Mouse (Mus musculus): ENCODE data around the gene 4930523C07Rik.
A peak's percentile ranks its signal among the peaks of the same experiment; 100 is the strongest.

4930523C07Rik gene

DNA sequence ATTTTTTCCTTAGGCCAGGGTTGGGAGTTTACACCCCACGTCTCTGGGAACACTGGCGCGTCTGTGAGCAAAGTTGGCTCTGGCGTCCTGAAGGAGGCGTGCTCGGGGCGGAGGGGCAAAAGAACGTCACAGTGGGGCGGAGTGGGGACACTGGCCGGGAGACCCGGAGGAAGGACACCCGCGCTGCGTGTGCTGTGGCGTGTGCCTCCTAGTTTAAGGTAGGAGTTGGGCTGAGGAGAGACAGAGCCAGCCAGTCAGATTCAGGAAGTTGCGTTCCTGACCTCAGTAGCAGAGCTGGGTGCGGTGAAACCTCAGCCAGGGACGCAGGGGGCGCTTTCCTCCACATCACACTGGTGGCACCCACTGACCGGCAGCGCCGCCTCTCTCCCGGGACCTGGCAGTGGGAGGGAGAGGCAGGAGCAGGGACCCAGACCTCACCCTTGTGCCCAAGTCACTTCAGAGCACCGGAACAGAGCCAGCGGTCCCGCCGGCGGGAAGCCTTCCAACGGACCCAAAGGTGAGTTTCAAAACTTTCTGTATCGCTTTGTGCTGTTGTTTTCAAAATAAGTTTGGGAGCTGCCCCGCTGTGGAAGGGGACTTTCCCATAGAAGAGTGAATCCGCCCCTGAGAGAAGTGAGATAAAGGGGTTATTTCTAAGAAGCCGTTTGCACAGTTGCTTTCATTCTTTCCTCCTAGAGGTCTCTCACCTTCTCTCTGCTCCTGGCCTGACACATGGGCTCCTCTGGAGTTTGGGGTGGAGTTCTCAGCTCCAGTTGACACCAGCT lies at the start of gene 4930523C07Rik:
Gene 4930523C07Rik (plus strand): TSS at position 146 of the 785 bp plus-strand sequence.
- DNase-seq: peak; percentile 87

GRCm38 (mm10) chr1:159997329-159997728 lies 46.9 kb upstream of the 4930523C07Rik start:
- DNase-seq: no peak

- DNase-seq: no peak
These were observed 45.8 kb upstream of the 4930523C07Rik start for GRCm38 (mm10) chr1:159998349-159998748.

DNA sequence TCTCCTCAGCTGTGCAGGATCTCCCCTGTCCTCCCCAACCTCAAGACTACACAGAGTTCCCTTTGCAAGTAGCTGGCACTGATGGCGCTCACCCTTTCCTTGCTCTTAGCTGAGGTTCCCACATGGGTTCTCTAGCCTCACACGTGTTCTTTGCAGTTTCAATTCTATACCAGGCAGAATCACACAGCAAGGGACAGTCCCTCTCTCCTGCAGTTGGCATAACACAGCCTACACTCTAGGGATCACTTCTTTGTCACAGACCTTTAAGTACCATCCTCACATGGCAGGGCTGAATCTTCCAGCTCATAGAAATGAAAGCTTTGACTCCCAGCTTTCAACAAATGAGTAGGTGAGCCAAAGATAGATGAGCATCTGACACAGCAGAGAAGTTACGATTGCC lies 45.0 kb upstream of the 4930523C07Rik start:
- no peak for DNase-seq

DNA sequence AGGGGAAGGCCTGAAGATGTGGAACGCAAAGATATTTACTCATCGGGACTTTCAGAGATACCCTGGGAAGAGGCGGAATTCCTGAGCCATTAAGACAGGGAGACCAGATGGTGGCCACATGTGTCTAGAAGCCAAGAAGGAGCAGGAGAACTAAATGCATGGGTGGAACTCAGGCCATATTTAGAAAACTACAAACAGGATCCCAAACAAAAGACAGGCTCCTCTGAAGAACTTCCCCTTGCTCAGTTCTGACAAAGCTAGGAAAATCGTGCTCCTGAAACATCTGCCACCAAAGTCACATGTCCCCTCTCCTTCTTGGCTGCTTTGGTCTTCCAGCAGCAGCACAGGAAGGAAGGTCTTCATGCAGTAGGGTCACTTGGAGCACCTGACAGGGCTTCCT lies 38.9 kb upstream of the 4930523C07Rik start:
- no peak for DNase-seq

DNA sequence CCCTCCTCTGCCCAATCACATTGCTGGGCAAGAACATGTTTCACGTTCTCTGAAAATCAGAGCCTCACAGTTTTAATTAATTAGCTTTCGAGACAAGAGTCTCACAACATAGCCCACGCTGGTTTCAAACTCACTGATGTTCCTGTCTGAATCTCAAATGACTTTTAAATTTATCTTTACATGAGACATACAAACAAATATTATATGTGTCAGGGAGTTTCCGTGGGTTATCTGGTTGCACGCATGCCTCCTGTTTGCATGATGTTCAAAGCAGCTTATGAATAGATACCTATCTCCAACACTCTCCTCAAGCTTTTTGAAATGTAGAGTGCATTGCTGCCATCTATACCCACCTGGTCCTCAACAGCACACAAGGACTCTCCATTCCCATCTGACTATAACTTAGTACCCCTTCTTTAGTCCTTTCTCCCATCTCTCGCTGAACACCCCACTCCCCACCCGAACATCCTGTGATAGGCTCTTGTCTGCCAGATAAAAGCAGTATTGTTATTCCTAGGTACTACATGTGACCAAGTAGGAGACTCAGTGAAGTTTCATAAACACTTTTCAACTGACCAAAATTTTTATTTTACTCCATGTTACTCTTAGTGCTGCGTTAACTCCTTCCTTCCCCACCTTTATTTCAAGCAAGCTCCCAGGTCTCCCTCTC lies 37.1 kb upstream of the 4930523C07Rik start:
- DNase-seq: no peak

- no peak for DNase-seq
These were observed 31.1 kb upstream of the 4930523C07Rik start for GRCm38 (mm10) chr1:160013042-160013441.

DNA sequence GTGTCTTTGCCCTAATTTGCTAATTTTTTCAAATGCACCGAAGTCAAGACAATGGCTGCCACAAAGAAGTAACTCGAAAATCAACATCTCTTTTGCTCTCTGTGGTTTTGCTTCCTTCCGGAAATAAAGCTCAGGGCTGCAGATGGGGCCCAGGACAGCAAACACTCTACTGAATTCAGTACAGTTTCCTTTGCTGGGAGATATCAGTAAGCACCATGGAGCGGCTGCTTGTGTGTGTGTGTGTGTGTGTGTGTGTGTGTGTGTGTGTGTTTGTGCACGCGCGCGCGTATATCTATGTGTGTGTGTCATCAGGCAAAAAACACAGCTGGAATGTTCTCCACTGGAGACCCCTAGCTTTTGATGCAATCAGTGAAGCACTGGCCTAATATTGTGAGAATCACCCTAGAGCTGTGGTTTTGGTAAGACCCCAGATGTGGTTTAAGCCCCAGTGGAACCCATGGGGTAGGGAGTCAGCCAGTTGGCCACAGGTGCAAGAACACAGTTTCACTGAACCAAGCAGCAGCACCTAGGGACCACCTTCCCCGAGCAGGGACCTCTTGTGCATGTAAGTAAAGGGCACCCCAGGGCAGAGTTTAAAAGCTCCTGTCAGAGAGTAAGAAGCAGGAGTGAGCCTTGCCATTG lies 19.7 kb upstream of the 4930523C07Rik start:
- DNase-seq: peak; percentile 47

DNA sequence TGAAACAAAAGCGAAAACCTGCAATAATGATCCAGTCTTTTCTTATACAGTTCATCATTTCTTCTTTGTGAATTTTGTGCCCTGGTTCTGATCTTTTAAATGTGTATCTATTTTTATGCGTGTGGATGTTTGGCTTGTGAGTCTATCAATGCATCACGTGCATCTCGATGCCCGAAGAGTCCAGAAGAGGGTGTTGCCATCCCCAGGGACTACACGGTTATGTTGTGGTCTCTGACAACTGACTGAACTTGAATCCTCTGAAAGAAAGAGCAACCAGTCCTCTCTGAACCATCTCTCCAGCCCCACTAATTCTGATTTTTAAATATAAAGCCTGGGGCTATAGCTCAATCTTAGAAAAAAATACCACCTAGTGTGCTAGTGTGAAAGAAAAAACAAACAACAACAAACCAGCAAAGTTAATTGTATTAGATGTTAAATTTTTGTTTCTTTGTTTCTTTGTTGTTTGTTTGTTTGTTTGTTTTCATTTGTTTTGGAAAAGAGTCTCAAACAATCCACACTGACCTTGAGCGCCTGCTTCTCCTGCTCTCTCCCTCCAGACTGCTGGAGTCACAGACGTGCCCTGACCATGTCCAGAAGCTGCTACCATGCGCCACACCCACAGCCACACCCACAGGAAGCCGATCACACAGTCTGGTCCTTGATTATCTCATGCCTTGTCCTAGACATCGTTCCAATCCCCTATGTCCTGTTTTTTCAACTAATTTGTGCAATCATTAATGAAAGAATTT lies 18.9 kb upstream of the 4930523C07Rik start:
- DNase-seq: peak; percentile 85

GRCm38 (mm10) chr1:160025895-160026255 lies 18.3 kb upstream of the 4930523C07Rik start:
- no peak for DNase-seq

GRCm38 (mm10) chr1:160027939-160028338 lies 16.2 kb upstream of the 4930523C07Rik start:
- no peak for DNase-seq

- no peak for DNase-seq
These were observed 10.1 kb upstream of the 4930523C07Rik start for GRCm38 (mm10) chr1:160033948-160034598.

- no peak for DNase-seq
These were observed 8.6 kb upstream of the 4930523C07Rik start for GRCm38 (mm10) chr1:160035561-160035960.

DNA sequence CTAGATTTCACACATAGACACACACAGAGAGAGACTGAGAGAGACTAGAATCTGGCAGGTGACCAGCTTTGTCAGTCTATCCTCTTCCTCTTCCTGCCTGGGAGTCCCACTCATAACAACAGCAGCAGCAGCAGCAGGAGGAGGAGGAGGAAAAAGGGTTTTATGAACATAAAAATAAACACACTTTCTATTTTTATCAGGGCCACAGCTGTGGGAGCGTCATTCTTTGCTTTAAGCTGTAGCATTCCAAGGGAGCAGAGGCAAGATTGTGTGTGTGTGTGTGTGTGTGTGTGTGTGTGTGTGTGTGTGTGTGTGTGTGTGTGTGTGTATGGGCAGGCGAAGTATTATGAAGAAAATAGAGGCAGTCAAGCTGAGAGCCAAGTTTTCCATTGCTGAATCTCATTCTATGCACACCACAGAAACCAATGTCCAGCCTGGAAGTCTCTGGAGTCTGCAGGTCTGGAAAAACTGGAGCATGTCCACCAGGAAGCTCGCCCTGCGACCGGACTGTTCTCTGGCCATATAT lies 7.1 kb upstream of the 4930523C07Rik start:
- no peak for DNase-seq

DNA sequence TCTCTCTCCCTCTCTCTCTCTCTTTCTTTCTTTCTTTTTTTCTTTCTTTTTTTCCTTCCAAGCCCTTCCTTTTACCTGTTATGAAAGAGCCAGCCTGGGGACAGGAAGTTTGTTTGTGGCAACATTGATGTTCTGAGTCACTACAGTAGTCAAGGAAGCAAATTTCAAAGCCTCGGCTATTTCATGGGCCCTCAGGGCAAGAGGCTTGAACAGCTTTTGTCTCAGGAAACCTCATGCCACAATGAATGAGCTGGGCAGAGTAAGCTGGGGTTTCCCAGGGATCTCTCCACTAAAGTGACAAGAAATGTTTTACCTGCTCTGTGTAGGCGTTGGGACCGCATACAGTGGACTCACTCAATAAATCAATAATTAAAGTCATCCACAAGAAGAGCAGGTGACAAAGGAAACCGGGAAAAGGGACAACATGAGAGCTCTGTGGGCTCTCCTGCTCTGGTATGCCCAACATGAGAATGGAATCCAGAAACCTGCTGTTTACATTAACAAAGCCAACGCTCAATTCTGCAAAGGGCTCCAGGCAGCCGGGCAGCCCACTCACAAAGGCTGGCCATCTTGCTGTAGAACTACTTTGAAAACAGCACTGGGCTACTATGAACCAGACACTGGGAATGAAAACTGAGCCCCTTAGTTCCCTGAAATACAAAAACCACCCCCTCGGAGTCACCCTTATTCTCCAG lies 4.1 kb upstream of the 4930523C07Rik start:
- DNase-seq: no peak

GRCm38 (mm10) chr1:160041264-160041775 lies 2.9 kb upstream of the 4930523C07Rik start:
- DNase-seq: no peak

DNA sequence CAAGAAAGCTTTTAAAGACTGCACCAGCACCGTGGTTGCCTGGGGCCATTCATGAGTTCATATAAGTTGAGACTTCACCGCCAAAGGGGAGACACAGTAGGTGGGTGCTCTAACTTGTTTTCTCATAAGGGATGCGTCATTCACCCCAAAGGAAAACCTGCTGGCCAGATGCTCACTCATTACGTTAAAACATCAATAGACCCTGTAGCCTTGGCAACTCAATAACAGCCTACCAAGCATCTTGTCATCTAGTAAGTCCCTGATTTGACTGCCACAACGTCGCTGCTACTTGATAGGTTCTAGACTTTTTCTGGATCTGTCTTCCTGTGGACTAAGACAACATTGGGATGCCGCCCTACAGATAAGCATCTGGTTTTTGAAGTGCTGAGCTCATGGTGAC lies 1.8 kb upstream of the 4930523C07Rik start:
- DNase-seq: no peak

GRCm38 (mm10) chr1:160043271-160043975 lies 759 bp upstream of the 4930523C07Rik start:
- no peak for DNase-seq

DNA sequence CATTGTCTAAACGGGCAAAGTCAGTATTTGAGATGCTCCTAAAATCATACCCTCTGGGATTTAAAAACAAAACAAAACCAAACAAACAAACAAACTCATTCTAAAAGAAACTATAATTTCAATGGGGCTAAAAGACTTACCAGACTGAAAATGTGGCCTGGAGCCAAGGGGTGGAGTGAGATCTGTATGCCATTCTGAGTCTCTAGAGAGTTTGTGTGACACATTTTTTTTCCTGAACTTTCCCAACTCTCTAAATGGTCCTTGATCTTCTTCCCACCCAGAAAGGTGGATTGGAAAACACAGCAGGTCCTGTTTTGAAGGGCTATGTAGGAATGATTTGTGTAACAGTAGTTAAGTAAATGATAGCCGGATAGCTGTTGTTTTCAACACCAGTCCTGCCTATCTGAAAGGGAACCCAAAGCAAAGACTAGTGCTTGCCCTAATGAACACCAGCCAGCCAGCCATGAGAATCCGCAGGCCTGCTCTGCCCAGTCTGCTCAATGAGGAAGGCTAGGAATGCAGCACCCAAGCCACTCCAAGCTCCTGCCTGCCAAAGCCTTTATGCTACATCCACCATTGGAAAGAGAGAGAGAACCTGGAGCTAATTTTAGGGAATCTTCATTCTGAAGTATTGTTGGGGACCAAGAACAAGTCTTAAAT lies 1.0 kb downstream of the 4930523C07Rik start:
- no peak for DNase-seq

GRCm38 (mm10) chr1:160045971-160046370 lies 1.8 kb downstream of the 4930523C07Rik start:
- no peak for DNase-seq

Measured in liver (tissue).